Mouse (Mus musculus): Measurements from ENCODE around the gene Thsd7a.

Thsd7a gene

DNA sequence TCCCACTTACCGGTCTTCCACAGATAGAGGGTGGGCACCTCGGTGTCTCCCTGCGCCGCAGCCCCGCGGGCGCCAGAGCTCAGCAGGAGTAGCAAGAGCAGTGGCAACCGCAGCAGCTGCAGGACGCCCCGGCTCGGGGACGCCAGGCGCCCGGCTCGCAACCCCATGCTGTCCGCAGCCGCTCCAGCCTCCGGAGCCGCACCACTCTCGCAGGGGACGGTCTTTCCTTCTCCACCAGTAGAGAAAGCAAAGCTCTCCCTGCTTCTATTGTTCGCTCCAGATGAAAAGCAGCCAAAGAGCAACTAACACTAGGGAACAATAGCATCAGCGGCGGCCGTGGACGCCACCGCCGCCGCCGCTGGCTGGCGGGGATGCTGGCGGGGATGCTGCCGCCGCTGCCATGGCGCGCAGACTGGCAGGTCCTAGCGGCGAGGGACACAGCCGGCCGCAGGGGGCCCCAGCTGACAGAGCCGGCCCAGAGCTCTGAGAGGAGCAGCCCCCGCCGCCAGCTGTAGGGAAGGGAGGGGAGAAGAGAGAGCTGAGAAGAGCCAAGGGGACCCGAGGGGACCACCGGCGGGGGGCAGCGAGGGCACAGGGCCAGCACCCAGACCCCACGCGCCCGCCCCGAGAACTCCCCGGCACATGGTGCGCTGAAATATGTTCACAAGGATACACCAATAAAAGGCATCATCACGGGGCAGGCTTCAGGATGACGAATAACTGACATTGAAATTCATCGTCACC is at the start of gene Thsd7a:
Gene Thsd7a (minus strand): TSS at position 624 of the 744 bp plus-strand sequence.
- DNase-seq = peak; percentile 25

DNA sequence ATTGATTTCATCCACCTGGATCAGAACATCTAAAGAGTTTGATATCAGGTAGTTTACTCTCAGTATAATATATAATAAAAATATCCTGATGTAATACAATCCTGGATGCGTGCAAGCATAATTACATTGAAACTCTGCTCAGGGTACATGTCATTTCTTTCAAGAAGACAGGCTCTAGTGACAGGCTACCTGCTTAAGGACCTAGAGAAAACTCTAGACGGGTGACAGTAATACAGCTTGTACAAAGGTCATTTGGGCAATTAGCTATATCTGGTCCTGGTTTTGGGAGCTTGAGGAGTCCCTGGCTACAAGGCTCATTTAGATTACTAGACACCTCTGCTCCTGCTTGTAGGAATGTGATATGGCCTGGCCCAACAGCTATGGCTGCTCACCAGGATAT is 37.9 kb upstream of the Thsd7a start:
- DNase-seq = no peak

DNA sequence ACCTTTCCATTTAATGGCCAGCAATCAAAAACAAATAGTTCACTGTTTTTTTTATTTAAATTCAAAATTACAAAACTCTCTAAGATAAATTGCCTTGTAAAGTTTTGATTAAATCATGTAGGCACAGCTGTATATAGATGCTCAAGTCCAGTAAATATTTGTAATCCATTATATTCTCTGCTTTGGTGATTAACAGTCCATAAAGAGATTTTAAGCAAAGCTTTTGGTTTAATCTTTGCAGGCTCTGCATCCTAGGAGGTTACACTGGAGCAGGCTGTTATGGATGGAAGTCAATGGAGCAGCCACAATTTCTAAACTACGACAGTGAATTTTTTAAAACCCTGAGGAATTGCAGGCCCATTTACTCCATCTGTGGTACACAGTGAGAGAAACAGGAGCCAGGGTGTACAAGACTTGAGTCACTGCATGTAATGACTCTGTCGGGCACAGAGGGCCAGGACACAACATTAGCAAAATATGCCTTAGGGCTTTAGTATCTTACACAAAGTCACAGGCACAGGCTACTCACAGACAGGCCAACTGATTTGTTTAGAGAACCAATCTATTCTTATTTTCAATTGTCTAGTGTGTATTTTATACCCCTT is 37.3 kb upstream of the Thsd7a start:
- no peak for DNase-seq

DNA sequence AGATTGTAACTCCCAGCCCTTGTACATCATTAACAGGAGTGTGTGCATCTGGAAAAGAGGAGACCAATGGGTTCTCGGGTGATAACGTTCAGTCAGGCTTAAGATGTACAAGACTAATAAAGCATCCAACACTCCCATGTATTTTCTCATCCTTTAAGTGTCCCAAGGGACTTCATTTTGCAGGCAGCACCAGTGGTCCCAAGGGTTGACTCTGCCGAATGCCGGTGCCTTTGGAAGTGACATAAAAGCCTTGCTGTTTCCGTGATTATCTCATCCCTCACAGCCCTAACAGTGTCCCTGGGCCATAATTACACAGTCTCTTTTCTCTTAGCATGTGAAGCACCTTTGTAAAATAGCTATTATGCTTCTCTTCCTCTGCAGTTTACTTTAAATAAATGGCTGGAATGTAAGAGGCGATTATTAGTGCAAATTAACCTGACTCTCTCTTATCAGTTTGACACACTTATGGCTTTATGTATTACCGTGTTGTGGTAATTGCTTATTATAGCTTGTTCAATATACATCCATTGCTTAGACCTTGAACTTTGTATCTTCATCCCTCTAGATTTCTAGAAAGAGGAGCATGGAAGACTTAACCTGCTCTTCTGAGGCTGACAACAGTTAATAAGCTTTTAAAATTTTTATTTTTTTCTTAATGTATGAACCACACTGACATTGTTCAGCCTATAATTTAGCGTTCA is 35.9 kb upstream of the Thsd7a start:
- no peak for DNase-seq

DNA sequence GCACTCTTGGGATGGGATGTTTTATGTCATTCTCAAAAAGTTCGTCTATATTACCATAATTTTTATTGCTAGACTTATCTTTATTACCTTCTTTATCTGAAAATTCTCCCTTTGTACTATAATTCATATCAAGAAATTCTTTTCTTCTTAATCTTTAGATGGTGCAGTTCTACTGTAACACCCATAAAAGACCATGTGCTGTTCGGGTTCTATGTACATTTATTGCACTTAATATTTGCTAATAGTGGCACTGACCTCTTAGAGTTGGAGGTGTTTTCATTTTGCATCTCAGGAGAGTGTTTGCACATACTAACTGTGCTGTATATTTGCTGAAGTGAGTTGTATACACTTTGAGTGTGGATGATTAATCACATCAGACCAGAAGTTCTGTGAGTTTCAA is 23.6 kb upstream of the Thsd7a start:
- no peak for DNase-seq

DNA sequence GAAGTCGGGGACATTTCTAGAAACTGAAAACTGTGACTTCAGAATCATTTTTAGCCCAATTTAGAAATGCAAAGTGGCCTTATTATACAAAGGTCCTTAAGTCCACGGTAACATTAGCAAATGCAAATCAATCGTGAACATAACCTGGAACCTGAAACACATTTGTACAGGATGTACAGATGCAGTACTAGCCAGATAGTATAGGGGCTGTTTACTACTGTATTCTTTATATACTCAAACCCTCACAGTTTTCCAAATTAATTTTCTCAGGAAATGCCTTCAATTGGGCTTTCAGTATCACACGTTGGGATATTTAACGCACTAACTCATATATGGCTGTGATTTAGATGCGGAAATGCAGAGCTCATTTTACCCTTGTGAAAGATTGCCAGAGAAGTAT is 16.0 kb upstream of the Thsd7a start:
- no peak for DNase-seq

DNA sequence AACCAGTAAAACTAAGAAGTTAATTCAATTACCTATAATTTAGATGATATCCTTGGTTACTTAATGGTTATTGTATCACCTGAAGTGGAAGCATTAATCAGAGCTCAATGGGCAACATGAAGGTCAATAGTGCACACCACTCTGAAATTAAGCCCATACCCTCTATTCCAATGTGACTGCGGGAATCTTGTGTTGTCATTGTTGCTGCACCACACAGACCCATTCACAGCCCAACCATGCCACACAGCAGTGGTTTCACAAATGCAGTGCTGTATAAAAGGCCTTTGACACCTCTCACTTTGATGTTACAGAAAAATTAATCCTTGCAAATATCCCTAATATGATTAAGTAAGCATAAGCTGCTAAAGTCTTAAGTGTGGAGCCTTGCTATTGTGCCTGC is 15.4 kb upstream of the Thsd7a start:
- DNase-seq = no peak

DNA sequence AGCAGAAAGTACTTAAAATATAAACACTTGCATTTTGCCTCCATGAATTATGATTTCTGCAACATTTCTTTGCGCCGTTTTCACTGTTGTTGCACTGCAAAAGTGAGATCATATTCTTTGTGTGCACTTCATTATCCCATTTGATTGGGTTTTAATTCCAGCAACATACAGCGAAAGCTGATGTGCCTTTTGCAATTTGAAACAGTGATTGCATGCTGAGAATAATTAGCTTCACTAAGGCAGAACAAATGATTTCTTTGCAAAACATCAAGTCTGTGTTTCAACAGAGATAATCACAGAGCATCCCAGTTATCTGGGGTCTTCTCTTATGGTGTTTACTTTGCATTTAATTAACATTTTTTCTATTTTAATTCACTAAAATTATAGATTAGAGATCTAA is 14.6 kb upstream of the Thsd7a start:
- DNase-seq = no peak

DNA sequence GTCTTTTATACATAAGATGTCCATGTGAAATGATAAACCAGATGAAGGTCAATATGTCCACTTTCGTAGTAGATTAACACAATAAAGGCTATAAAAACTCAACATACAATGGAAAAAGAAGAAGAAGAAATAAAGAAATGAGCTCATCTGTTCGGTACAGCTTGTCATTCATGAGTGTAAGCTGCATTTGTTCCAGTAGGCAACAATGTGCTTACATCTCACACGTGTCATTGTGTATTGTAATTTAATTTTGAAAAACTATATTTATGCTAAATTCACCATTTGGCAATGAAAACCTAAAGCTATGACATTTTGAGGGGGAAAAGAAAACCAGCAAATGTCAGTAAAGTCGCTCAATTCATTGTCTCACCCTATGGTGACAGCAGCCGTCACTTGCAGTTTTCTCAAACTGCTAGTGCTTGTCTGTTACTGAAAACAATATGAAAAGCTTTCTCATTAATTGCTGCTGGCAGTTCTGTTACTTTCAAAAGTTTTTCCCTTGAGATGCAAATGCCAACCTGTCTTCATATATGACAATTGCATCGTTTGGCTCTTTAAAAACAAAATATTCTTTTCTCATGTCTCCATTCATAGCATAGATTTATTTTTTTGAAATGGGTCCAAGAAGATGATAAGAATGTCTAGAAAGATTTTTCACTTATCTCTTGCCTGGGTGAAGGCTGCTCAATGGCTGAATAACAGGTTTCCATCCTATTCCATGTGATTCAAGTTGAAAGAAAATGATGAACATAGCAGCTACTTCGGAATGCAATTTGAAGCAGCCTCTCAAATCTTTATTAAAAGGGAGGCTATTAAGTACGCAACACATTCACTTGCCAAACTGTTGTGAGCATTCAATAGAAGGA is 10.4 kb upstream of the Thsd7a start:
- no peak for DNase-seq

DNA sequence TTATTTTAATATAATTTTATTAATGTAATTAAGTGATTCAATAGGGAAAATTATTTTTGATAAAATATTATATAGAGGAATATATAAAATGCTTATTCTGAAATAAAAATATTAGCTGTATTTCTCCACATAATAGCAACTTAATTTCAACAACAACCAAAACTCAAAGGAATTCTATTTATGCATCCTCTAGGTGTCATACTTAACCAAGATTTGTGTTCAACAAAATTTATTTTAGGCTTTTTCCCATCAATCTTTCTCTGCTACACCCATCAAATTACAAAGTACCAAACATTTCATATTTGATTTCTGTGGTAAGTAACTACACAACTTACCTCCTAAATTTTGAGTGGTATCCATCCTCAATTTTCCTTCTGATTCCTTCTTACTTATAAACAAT is 3.1 kb upstream of the Thsd7a start:
- DNase-seq = no peak

DNA sequence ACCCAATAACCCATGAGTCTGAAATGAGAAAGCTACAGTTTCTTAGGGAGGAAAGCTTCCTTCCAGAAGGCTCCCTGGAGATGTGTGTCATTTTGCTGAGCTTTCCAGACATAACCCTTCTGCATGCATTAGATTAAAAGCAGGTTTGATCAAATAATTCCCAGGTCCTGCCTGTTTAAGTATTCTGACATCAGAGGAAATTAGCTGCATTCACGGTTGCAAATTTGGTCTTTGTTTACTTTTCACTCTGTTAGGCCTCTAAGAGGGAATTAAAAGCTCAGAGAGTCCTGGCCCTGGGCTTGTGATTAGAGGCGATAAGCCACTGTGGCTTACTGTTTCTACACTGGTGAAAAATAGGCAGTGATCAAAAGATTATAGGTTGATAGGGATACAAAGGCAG is 1.2 kb upstream of the Thsd7a start:
- no peak for DNase-seq

DNA sequence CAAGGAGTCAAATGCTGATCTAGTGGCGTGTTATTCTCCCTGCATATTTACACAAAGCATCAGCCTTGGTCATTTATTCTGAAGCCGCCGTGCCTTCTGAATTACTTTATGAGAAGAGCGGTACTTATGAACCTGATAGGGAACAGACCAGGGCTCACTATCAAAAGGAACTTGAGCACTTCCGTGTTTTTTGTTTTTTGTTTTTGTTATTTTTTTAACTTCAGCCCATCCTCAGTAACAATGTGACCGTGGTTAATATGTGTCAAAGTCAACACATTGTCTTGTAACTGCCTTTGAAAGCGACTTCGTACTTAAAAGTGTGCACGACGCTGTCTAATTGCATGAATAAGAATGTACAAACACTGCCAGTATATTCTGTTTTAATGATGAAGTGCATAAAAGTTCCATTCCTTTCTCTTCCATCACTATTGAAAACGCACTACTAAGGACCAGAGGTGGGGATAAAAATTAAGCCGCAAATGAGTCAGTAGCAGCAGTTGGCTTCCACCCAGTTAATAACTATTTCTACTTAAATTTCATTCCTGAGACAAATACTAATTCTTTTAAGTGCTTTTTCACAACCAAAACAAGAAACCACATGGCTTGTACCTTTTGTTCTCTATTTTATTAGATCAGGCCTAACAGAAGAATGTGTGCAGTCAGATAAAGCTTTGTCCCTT is 461 bp upstream of the Thsd7a start:
- no peak for DNase-seq

DNA sequence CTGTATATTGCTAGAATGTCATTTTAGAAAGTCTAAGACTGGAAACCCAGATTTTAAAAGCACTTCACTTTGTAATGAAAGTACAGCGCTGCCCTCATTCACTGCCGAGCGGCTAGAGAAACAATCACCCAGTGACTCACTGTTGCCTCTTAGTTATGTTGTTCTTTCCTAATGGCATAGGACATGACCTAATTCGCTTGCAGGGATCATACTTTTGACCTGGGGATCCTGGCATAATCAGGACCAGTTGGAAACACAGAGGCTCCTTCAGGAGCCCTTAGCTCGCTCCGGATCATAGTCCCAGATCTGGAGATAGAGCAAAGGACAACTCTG is 790 bp downstream of the Thsd7a start:
- no peak for DNase-seq

DNA sequence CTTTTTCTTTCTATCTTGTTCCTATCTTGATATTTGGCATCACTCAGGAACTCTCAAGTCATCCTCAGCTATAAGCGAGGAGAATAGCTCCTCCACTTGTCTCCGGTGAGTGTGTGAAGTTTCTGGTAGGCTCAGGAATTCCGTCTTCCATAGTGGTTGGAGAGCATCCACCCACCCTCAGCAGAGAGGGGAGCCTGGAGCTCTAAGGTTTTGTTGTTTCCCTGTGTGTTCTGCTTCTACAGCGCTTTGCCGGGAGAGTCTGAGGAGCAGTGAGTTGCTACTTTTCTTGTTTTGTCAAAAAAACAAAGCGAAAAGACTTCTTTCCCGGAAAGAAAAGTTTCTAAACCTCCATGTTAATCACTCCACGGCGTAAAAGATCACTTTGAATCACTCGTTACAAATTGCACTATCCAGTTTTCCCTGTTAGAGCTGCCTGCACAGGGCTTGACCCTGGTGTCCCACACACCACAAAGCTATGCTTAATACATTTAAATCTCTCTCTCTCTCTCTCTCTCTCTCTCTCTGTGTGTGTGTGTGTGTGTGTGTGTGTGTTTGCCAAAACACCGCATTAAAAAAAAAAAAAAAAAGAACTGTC is 1.3 kb downstream of the Thsd7a start:
- DNase-seq = peak; percentile 1

DNA sequence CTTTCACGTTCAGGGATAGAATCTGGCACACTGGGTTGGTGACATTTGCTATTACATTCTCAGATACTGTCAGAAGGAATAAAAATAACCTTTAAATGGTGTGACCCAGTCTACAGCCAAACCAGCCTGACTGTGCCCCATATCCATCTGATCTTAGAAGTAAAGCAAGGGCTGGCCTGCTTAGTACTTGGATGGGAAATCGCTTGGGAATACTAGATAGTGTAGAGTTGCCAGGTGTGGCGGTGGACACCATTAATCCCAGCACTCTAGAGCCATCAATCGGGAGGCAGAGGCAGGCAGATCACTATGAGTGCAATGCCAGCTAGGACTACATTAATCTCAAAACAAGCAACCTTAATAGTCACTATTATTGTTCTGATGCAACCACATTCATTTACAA is 6.4 kb downstream of the Thsd7a start:
- DNase-seq = no peak

DNA sequence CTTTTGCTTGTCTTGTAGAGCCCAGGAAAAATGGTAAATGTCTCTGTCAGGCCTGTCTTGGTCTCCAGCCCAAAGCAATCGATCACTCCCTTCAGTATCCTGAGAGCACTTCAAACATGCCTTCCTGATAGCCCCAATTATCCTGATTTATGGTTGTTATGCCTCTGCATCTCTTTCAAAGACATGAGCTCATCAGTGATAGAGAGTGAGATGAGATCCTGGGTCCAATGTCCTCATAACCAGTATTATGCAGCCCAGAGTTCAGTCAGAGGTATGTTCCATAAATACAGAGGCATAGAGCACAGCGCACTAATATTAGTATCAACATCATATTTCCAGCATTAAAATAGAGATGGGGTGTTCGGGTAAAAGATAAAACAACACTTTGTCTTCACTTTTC is 15.3 kb downstream of the Thsd7a start:
- DNase-seq = no peak

DNA sequence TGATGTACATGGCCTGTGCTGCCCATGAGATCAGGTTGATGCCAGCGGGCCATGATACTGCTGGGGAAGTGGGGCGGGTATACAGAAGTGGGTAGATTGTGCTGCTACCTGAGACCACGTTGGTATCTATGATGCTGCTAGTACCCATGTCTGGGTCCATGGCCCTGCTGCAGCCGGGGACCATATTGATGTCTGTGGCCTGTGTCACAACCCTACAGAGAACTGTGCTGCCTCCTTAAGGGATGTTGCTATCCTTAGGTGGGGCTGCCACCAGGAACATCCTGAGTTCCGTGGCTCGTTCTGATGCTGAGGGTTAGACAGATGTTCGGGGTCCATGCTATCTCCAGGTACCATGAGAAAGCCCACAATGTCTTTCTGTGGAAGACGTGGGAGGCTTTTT is 33.1 kb downstream of the Thsd7a start:
- no peak for DNase-seq

DNA sequence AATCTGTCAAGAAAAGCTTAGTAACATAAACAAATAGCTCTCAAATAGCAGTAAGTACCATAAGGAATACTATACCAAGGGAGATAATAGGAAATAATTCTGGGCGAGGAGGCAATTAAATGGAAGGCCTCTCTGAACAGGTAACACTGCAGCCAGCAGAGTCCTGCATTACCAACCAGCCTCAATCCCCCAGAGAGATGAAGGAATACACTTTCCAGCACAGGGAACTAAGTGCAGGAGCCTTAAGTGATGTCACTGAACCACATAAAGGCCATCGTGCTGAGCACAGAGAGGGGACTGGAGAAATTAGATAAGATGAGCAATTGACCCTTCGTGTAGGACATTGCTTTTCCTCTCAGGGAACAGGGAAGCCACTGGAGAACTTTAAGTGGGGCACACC is 36.6 kb downstream of the Thsd7a start:
- DNase-seq = no peak

DNA sequence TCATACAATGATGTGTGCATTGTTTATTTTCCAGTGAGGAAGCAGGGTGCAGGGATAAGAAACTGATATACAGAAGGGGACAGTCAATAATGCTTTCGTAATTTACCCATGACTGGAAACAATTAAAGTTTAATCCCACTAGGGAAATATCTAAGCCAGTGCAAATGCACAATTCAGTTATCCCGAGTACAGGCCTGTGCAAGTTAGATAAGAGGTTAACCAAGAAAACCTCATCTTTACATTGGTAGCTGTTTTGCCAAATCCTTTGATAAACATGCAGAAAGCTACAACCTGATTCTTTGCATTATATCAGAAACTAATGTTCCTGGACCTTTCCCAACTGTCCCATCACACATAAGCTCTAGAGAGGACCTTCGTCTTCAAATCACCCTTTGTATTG is 46.3 kb downstream of the Thsd7a start:
- no peak for DNase-seq

DNA sequence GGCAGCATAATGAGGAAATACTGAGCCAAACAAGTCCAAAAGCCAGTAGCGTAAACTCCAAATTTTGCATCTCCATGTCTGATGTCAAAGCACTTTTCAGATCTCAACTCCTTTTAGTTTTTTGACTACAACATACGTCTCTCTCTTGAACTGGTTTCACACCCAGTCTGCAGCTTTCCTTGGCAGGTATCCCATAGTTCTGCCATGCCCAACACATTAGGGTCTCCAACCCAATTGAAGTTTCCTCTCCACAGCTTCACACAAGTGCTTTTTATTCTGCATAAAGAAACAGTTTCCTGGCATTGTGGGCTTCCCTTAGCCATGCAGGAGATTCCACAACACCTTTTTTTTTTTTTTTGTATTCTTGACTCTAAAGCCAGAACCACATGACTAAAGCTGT is 50.1 kb downstream of the Thsd7a start:
- DNase-seq = no peak

DNA sequence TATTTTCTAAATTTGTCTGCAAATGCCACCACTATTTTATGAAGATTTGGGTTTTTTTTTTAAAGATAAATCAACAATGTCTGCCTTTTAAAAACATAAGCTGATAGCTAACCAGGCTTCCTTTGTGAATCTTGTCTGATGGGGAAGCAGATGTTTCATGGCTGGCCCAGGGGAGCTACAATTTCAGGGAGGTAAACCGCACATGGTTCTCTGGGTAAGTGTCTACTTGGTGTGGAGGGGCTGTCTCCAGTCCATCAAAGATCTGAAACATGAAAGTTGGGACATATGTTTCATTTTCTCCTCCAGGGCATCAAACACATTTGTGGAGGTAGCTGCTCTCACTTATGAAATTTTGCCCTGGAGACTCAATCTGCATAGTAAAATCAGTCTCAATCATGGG is 55.5 kb downstream of the Thsd7a start:
- no peak for DNase-seq

DNA sequence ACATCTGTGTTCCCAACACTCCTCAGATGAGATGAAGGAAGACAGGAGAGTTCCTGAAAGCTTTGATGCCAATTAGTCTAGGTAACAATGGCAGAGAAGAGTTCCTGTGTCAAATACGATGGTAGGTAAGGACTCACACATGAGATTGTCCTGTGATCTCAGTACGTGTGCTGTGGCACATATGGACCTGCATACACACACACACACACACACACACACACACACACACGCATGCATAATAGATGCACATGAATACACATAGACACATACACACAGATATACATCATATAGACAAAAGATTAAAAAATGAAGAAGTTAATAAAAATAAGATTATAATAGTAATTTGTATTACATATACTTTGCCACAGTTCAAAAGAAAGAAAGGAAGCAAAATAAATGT is 56.0 kb downstream of the Thsd7a start:
- DNase-seq = no peak

DNA sequence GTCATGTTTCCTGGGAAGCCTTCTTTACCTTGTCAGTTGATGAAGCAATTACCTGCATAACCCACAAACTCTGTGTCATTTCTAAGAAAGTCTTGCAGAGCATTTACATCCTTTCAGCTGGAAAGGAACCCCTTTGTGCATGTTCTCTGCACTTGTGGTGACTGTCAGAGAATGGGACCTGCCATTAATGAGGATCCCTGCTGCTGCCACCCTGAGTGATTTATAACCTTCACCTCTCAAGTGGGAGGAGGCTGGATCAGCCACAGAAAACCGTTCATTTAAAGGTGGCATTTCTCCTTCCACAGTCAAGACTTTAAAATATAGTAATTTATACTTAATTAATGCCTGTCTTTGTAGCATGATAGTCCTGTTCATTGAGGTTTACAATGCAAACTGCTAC is 99.6 kb downstream of the Thsd7a start:
- no peak for DNase-seq

Data from lung, postnatal 14 days (tissue).